Mouse (Mus musculus): Measurements from ENCODE around the gene 1700017D01Rik.

DNA sequence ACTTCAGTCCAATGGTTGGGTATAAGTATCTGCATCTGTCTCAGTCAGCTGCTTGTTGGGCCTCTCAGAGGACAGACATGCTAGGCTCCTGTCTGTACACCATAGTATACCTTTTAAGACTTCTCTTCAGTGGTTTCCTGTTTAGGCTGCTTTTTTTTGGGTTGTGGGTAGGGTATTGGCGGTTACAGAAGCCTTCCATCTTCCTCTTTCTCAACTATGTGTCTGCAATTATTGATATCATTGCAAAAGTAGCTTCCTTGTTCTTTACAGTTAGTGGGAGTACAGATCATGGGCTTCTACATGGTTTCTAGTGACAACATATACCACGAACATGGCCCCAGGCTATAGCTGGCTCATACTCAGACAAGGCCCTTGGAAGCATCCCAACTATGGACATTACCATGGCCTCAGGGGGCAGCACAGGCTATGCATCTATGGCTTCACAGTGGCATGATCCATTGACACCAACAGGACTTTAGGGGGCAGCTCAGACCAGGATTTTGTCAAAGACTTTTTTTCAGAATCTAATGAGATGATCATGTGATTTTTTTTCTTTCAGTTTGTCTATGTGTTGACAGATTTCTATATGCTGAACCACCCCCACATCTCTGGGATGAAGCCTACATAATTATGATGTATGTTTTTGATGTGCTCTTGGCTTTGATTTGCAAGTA is 65.3 kb downstream of the 1700017D01Rik start:
- TF ChIP-seq CTCF (IDR thresholded peaks at IDR 0.05; ENCODE audit: insufficient read depth, low read length) (no peak), POLR2A (IDR thresholded peaks at IDR 0.05; ENCODE audit: borderline replicate concordance, extremely low read depth, low read depth, low read length) (no peak)

All from lung, adult 2 months (tissue).